Mouse (Mus musculus): ENCODE results near the gene Ehbp1l1. TPM values are rescaled to one million over a fixed set of nuclear protein-coding genes. Genes with fewer than 3 reads are reported as not detected.

Gene Ehbp1l1
- polyA plus RNA-seq, 1 experiment from 2014 or later: 49.8 TPM

GRCm38 (mm10) chr19:5723934-5724548 lies 2.1 kb downstream of the Ehbp1l1 start:
- H3K4me3 ChIP-seq (ENCODE audit: low read depth, low read length): peak overlapping the region; percentile 50
- TF ChIP-seq CTCF (IDR thresholded peaks at IDR 0.05; ENCODE audit: low read depth): no peak
- peak overlapping the region; percentile 84 for H3K27ac ChIP-seq (ENCODE audit: low read depth, low read length)
- no peaks in the 10 kb centered on the region for H3K9me3 ChIP-seq (ENCODE audit: control insufficient read depth)
- peak overlapping the region; percentile 69 for H3K4me2 ChIP-seq (replicated peaks; ENCODE audit: low read depth)
- H3K27me3 ChIP-seq (replicated peaks; ENCODE audit: control insufficient read depth, insufficient read depth, low read length): no peaks in the 10 kb centered on the region
- H3K36me3 ChIP-seq (ENCODE audit: control insufficient read depth, insufficient read depth): peaks cover 38% of the 10 kb centered on the region
- WGBS: 35% methylated on average over 4 of the region's 4 CpGs
- ATAC-seq: peak; percentile 4
- H3K4me1 ChIP-seq (replicated peaks; ENCODE audit: control insufficient read depth, insufficient read depth, low read length): peaks cover 14% of the 10 kb centered on the region
- H3K9ac ChIP-seq (ENCODE audit: low read depth, low read length): no peak overlapping the region

- no peak for ATAC-seq
- WGBS: 63% methylated on average over 7 of the region's 7 CpGs
- TF ChIP-seq CTCF (IDR thresholded peaks at IDR 0.05; ENCODE audit: low read depth): no peak
- Histone ChIP-seq H3K9me3 (ENCODE audit: control insufficient read depth) (no peaks in the 10 kb centered on the region), H3K36me3 (ENCODE audit: control insufficient read depth, insufficient read depth) (peaks cover 46% of the 10 kb centered on the region), H3K4me3 (ENCODE audit: low read depth, low read length) (no peak overlapping the region), H3K9ac (ENCODE audit: low read depth, low read length) (no peak overlapping the region), H3K4me1 (replicated peaks; ENCODE audit: control insufficient read depth, insufficient read depth, low read length) (peaks cover 5% of the 10 kb centered on the region; the same call in 1 of the 2 replicates), H3K27me3 (replicated peaks; ENCODE audit: control insufficient read depth, insufficient read depth, low read length) (no peaks in the 10 kb centered on the region), H3K27ac (ENCODE audit: low read depth, low read length) (peak overlapping the region; percentile 55), H3K4me2 (replicated peaks; ENCODE audit: low read depth) (peak overlapping the region; percentile 69)
These were observed 3.2 kb downstream of the Ehbp1l1 start for GRCm38 (mm10) chr19:5722848-5723425.

GRCm38 (mm10) chr19:5721233-5721632 lies 4.9 kb downstream of the Ehbp1l1 start:
- no peak overlapping the region for H3K9ac ChIP-seq (ENCODE audit: low read depth, low read length)
- no peak overlapping the region for H3K4me3 ChIP-seq (ENCODE audit: low read depth, low read length)
- H3K27ac ChIP-seq (ENCODE audit: low read depth, low read length): no peak overlapping the region
- no peak overlapping the region for H3K4me2 ChIP-seq (replicated peaks; ENCODE audit: low read depth)
- no peaks in the 10 kb centered on the region for H3K27me3 ChIP-seq (replicated peaks; ENCODE audit: control insufficient read depth, insufficient read depth, low read length)
- TF ChIP-seq CTCF (IDR thresholded peaks at IDR 0.05; ENCODE audit: low read depth): no peak
- peaks cover 61% of the 10 kb centered on the region for H3K36me3 ChIP-seq (ENCODE audit: control insufficient read depth, insufficient read depth)
- no peak for ATAC-seq
- WGBS: 88% methylated on average over 6 of the region's 6 CpGs
- no peaks in the 10 kb centered on the region; the same call in 1 of the 2 replicates for H3K4me1 ChIP-seq (replicated peaks; ENCODE audit: control insufficient read depth, insufficient read depth, low read length)
- no peaks in the 10 kb centered on the region for H3K9me3 ChIP-seq (ENCODE audit: control insufficient read depth)

GRCm38 (mm10) chr19:5716955-5717354 lies 9.2 kb downstream of the Ehbp1l1 start:
- ATAC-seq: no peak
- no peak for TF ChIP-seq CTCF (IDR thresholded peaks at IDR 0.05; ENCODE audit: low read depth)
- WGBS: 68% methylated on average over 10 of the region's 10 CpGs

GRCm38 (mm10) chr19:5715793-5716688 lies 10.1 kb downstream of the Ehbp1l1 start:
- peak; percentile 66 for TF ChIP-seq CTCF (IDR thresholded peaks at IDR 0.05; ENCODE audit: low read depth)
- peak; percentile 71 for ATAC-seq
- Histone ChIP-seq H3K4me3 (ENCODE audit: low read depth, low read length) (no peak overlapping the region), H3K27me3 (replicated peaks; ENCODE audit: control insufficient read depth, insufficient read depth, low read length) (no peaks in the 10 kb centered on the region), H3K4me2 (replicated peaks; ENCODE audit: low read depth) (no peak overlapping the region; the same call in 1 of the 2 replicates), H3K9me3 (ENCODE audit: control insufficient read depth) (no peaks in the 10 kb centered on the region), H3K4me1 (replicated peaks; ENCODE audit: control insufficient read depth, insufficient read depth, low read length) (no peaks in the 10 kb centered on the region), H3K9ac (ENCODE audit: low read depth, low read length) (no peak overlapping the region), H3K36me3 (ENCODE audit: control insufficient read depth, insufficient read depth) (peaks cover 72% of the 10 kb centered on the region), H3K27ac (ENCODE audit: low read depth, low read length) (no peak overlapping the region; the same call in 1 of the 2 replicates)
- 41% methylated on average over 43 of the region's 43 CpGs for WGBS

More at GRCm38 (mm10) chr19:5716955-5717354, 9.2 kb downstream of the Ehbp1l1 start:
- Histone ChIP-seq H3K9ac (ENCODE audit: low read depth, low read length) (no peak overlapping the region), H3K27me3 (replicated peaks; ENCODE audit: control insufficient read depth, insufficient read depth, low read length) (no peaks in the 10 kb centered on the region), H3K4me3 (ENCODE audit: low read depth, low read length) (no peak overlapping the region), H3K27ac (ENCODE audit: low read depth, low read length) (no peak overlapping the region), H3K9me3 (ENCODE audit: control insufficient read depth) (no peaks in the 10 kb centered on the region), H3K4me1 (replicated peaks; ENCODE audit: control insufficient read depth, insufficient read depth, low read length) (no peaks in the 10 kb centered on the region), H3K36me3 (ENCODE audit: control insufficient read depth, insufficient read depth) (peaks cover 76% of the 10 kb centered on the region), H3K4me2 (replicated peaks; ENCODE audit: low read depth) (no peak overlapping the region)

- Histone ChIP-seq H3K4me2 (replicated peaks; ENCODE audit: low read depth) (peak overlapping the region; percentile 1; the same call in 1 of the 2 replicates), H3K9me3 (ENCODE audit: control insufficient read depth) (no peaks in the 10 kb centered on the region)
These were observed 12.4 kb downstream of the Ehbp1l1 start for GRCm38 (mm10) chr19:5713730-5714129.

More at GRCm38 (mm10) chr19:5713730-5714129, 12.4 kb downstream of the Ehbp1l1 start:
- peak; percentile 59 for ATAC-seq
- 6% methylated on average over 2 of the region's 2 CpGs for WGBS
- Histone ChIP-seq H3K27me3 (replicated peaks; ENCODE audit: control insufficient read depth, insufficient read depth, low read length) (no peaks in the 10 kb centered on the region), H3K4me3 (ENCODE audit: low read depth, low read length) (no peak overlapping the region), H3K4me1 (replicated peaks; ENCODE audit: control insufficient read depth, insufficient read depth, low read length) (no peaks in the 10 kb centered on the region), H3K9ac (ENCODE audit: low read depth, low read length) (no peak overlapping the region), H3K27ac (ENCODE audit: low read depth, low read length) (peak overlapping the region; percentile 31; the same call in 1 of the 2 replicates), H3K36me3 (ENCODE audit: control insufficient read depth, insufficient read depth) (peaks cover 69% of the 10 kb centered on the region)
- no peak for TF ChIP-seq CTCF (IDR thresholded peaks at IDR 0.05; ENCODE audit: low read depth)

Measured in intestine, postnatal 0 days (tissue).